Mouse (Mus musculus) megakaryocyte, adult 5-6 weeks (primary cell): ENCODE measurements around the gene F7. TPM values are rescaled to one million over a fixed set of nuclear protein-coding genes. Genes with fewer than 3 reads are reported as not detected.

ENCODE experiments used
- ATAC-seq: 2 replicates; pipeline ENCODE4 v1.8.0; 2016; ENCODE audit warnings: mild to moderate bottlenecking, inconsistent platforms; ENCODE audit not compliant: poor library complexity, severe bottlenecking
- total RNA-seq, 2 experiments: library from RNA; stranded (forward) in 1 of 2; stranded (reverse) in 1 of 2; fragments of 153-499, 151-499 nt in 1 of 2; fragments of 221-1000, 200-1000 nt in 1 of 2; gene quantifications; 2 replicates each; pipeline versions ENCODE4 v1.2.3 to v1.2.4; 2015 to 2017

The F7 gene
- total RNA-seq (2015) (0.27 and 0.56 TPM in 2 replicates), total RNA-seq (2017) (1.3 TPM in 1 of 2 replicates, not detected in the other)

DNA sequence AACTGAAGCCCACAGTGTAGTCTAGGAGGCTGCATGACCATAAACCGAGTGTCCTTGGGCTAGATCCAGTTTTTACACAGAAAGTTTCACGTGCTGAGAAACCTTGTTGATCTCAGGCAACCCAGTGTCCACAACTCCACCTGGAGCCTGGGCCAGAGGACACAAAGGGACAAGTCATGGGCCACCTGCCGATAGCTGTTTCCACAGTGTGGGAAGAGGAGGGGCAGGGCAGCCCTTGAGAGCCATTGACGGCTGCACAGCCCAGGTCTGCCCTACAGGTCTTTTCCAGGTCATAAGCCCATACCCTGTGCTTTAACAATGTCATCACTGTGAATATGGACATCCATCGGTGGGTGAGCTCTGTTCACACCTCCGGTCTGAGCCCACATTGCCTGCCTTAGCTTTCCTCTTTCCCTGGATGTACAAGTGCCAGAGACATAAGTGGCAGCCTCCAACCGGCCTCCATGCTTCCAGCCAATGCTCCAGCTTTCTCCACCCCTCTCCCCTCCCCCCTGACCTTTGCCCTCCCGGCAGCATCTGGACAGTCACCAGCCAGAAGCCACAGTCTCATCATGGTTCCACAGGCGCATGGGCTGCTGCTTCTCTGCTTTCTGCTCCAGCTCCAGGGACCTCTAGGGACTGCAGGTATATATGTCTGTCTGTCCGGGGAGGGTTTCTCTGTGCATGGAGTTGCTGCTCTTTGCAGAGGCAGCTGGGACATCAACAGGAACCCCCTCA lies at the start of gene F7:
Gene F7 (plus strand): TSS at position 548 of the 738 bp plus-strand sequence.
- no peak for ATAC-seq

DNA sequence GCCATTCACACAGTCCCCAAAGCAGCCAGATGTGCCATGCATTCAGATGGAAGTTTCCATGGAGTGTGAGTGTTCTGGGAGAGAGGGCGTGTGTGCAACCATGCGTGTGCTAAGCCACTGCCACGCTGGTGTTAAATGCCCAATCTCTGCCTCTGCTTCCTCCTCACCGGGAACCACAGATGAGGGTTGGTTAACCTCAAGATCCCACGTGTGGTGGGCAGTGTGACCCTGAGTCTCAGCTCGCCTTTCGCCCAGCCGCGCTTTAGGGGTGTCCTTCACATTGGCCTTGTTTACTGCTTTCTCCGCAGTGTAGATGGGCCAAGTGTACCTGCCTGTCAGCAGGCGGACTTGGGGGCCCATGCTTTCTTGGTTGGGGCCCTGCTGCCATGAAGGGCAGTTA lies 49.5 kb upstream of the F7 start:
- ATAC-seq: peak; percentile 30; the same call in 1 of the 2 replicates

DNA sequence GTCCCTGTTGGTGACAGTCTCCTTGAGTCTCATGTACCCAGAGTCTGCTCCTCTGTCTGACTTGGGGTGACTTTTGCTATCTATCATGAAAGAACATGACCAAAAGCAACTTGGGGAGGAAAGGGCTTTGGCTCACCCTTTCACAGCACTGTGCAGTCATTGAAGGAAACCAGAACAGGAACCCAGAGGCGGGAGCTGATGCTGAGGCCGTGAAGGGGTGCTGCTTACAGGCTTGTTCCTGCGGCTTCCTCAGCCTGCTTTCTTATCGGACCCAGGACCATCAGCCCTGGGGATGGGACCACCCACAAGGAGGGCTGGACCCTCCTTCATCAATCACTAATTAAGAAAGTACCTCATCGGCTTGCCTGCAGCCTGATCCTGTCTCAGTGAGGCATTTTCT lies 49.1 kb upstream of the F7 start:
- ATAC-seq: peak; percentile 30; the same call in 1 of the 2 replicates

DNA sequence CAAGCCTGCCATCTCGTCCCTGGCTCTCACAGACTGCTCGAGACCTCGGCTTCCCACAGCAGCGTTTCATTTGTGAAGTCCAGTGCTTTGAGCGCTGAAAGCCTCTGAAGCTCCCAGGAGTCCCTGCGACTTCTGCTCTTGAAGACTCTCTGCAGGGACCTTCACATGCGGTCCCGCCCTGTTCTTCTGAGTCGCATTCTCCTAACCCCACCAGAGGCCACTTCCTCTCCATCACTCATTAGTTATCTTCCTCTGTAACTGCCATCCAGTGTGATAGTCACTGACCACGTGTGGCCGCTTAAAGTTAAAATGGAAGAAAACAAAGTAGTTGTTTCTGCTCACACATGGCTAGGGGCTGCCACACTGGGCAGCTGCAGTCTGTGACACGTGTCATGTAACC lies 48.5 kb upstream of the F7 start:
- ATAC-seq: peak; percentile 78

DNA sequence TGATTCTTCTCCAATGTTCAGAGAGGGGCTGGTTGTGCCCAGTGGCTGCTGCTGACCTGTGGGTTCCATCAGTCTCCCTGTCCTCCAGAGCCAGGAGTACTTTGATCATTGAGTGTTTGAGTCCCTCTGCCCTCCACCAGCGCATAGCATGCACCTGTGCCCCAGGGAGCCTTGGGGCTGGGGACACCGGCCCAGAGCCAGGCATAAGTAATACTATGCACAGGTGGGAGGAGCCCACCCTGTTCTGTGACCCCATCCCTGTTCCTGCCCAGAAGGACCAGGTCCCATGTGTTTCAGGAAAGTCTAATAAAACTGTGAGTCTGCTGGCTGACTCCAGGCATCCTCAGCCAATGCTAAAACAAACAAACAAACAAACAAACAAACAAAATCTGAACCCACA lies 47.5 kb upstream of the F7 start:
- no peak for ATAC-seq

DNA sequence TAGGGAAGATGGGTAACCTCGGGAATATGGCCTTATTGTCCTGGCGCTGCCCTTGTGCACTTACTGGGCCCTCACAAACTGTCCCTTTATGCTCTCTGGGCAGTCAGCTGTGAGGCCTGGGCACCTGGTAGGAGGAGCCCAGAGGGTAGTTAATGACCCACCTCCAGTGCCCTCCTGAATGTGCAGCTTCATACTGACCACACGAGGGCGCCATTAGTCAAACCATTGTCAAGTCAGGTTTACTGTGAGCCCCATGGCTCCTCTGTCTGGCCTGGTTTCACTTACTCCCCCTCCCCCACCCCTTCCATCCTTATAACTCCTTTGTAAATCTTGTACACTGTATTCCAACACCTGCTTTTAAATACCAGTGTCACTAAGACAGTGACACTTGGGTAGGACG lies 47.1 kb upstream of the F7 start:
- ATAC-seq: peak; percentile 80

DNA sequence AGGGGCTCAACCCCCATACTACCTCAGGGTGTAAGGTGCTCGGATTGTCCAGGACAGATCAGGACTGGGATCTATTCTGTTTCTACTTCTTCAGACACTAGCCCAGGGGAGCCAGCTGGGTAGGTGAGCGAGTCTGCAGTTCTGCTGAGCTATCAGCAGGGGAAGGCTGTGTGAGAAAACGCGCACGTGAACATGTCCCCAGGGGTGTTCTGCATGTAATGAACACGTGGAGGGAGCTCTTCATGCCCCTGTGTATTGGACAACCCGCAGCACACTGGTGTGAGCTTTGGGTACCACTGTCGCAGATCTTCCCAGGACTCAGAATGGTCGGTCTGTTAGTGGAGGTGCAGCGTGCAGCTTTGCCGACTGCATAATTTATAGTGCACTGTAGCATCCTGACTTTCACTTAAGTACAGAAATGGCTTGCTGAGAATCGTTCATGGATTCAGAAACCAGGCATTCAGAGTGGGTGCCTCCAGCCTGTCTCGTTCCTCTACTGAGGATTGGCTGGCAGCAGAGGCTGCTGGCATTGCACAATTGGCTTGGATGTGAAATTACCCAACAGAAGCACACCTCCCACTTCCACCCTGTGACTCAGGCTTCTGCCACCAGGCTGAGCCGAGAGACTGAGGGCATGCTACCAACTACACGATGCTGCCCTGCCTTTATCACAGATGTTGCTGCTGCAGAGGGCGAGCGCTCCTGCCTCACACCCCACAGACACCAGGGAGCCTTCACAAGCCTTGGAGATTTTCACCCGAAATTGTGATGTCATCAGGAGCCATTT lies 42.0 kb upstream of the F7 start:
- ATAC-seq: peak; percentile 99

DNA sequence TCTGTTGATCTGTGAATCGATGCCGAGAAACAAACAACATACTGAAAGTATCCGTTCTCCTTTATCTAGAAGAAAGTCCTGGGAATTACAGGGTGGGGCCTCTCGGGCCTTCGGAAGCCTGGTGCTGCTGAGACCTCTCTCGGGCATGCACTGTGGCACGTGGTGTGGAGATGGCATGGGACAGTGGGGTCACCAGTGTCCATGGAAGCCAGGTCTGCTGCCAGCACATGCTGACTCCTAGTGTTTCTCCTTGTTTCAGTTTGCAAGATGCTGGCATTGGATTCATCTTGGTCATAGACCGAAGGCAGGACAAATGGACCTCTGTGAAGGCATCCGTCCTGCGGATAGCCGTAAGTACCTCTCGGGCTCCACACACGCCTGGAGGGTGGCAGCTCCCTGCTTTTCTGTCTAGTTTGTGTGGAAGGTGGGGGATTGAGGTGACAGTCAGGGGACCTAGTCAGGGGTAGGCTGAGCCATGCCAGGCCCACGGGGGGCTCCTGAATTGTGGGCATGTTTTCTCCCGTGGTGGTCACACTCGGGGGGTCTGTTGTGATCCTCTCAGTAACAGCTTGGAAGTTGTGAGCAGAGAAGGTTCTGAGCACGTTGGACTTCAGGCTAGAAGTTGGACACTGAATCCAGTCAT lies 41.1 kb upstream of the F7 start:
- no peak for ATAC-seq

DNA sequence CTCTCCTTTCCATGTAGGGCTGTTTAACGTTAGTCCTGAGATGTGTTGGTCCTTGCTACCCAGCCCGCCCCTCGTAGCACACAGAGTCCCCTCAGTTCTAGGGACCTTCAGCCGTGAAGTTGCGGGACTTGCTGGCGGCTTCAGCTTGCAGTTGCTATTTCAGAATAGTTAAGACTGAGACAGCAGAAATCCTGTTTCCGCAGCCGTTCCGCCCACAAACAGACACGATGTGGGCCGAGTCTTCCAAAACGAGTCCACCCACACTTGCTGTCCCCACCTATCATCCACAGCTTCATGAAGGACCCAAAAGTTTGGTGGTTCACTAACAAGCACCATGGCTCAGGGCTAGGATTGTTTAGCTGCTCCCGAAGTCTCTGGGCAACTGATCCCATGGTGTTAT lies 40.6 kb upstream of the F7 start:
- no peak for ATAC-seq

DNA sequence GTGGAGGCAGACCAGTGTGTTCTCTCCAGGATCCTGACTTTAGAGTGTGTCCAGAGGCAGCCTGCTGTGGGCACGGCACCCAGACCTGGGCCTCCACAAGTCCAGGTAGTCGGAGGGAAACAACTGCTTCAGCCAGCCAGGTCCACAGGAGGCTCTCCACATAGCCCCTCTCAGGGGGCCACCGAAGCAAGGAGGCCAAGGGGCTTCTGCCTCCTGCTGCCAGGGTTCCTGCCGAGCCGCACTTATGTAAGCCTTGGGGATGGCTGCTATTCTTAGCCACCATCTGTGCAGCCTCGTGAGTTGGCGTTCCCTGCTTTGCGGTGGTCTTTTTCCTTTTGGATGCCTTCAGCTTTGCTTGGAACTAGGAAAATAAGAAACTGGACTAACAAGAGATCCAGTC lies 38.3 kb upstream of the F7 start:
- ATAC-seq: no peak

DNA sequence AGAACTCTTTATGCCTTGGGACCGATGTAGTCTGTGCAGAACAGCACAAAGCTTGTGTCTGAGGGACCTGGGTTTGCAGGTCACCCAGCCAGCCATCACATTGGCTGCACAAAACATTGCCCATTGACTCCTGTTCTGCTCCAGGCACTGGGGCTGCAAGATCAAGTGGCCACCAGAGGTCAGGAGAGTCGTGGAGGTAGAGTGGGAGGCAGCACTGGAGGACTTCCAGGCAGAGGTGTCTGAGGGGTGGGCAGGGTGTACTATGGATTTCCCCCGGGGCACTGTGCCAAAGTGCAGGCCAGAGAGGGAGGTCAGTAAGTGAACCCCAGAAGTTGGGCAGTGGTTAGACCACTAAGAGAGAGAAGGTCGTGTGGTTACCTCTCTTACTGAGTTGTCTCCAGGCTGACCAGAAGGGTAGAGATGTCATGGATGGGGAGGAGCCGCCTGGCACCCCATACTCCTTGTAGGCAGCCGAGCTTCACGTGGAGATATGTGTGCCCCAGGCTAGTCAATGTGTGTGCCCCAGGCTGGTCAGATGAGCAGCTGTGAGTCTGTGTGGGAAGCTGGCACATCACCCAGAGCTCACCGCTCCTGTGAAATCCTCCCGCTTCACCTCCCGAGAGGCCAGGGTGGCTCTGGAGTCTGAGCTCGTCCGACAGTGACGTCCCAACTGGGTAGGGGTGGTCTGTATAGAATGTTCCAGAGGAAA lies 37.0 kb upstream of the F7 start:
- ATAC-seq: no peak

DNA sequence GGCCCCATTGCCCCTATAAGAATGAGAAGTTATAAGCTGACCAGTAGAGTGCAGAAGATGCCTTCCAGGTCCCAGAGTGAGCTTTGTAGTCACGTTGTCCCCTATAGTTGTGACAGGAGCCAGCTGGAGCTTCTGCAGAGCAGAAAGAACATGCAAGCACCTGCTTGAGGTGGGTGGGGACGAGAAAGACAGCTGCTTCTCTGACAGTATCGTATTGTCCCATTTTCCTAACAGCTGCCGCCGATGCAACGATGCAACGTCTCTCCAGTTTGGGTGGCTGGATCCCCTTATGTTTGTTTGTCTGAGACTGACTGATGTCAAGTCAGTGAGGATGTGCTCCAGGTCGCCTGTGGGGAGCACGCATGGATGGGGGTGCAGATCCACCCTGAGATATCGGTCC lies 34.4 kb upstream of the F7 start:
- ATAC-seq: no peak

DNA sequence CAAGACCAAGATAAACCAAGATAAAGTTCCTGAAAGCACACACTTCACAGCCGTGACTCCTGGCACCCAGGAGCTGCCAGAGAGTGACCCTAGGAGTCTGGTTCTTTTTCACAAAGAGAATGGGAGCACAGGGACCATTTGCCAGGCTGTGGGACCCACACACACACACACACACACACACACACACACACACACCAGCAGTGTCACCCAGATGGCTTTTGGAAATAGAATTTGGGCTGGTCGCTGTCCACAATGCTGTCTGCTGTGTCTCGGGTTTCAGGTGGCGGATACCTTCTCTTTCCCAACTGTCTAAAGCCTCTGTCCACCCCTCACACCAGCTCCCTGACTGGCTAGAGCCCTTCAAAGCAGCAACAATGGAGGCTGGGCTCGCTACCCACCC lies 31.4 kb upstream of the F7 start:
- no peak for ATAC-seq

DNA sequence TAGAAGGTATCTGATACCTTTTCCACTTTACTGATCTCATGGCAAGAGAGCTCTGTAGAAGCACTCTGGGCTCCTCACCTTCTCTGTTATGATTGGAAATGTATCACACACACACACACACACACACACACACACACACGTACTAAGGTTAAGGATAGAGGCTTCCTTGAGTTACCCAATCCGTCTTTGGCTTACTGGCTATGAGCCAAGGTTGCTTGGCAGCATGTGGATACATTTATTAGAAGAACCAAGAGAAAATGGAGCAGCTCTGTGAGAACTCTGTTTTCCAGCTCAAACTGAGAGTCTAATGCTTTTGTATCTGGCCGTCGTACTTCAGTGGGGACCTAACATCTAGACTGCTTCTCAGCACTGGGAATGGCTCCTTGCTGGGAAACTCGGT lies 30.4 kb upstream of the F7 start:
- ATAC-seq: no peak

DNA sequence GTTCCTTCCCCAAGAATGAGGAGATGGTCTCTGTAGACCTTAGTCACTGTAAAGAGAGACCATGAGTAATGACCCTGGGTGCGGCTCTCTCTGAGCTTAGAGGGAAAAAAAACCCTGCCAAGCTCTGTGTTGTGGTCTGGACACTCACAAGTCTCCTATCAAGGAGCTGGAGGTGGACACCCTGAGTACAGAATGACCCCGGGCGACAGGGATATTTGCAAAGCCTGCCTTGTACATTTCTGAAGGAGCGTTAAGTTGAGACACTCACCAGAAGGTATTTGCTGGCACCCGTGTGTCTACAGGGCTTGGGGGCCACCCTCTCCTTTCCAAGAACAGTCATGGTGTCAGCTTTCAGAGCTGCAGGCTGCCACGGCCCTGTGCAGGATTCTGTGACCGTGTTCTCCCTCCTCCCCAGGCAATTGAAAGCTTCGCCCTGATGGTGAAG lies 29.0 kb upstream of the F7 start:
- no peak for ATAC-seq

DNA sequence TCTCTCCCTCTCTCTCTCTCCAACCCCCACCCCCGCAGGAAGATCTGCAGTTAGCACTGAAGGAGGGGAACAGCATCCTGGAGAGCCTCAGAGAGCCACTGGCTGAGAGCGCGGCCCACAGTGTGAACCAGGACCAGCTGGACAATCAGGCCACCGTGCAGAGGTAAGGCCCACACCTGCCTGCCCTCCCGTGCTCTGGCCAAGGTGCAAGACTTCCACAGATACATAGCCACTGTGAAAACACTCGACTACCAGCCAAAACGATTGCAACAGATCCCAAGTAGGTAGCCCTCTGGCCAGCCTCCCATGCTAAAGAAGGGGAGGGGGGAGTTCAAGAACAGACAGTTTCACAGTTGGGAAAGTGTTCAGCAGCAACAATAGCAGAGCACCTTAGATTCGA lies 27.5 kb upstream of the F7 start:
- ATAC-seq: no peak

DNA sequence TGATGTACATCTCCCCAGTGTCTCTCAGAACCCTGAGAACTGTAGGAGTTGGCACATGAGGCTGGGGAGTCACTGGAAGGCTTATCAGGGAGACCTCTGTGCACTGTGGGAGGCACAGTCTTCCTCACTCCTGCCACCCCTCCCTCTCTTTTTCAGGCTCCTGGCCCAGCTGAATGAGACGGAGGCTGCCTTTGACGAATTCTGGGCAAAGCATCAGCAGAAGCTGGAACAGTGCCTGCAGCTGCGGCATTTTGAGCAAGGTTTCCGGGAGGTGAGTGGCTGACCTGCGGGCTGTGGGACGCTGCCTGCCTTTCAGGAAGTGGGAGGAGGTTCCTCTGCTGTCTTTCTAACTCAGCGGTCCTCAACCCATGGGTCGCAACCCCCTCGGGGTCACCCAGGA lies 26.0 kb upstream of the F7 start:
- no peak for ATAC-seq

DNA sequence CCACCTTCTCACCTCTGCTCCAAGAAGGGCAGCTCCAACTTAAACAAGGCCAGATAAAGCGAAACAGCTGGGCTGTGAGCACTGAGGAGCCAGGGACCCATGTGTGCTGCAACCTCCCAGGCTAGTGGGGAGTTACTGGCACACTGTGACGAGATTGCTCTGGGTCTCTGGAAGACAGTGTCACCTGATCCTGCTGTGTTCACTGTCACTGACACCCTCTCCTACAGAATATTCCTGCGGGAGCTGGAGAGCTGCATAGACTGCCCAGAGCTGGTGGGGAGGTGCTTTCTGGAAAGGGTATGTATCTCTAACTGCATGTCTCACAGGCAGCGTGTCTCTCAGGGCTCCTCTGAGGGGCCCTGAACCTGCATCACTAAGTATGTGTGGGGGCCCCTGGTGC lies 18.4 kb upstream of the F7 start:
- ATAC-seq: no peak

DNA sequence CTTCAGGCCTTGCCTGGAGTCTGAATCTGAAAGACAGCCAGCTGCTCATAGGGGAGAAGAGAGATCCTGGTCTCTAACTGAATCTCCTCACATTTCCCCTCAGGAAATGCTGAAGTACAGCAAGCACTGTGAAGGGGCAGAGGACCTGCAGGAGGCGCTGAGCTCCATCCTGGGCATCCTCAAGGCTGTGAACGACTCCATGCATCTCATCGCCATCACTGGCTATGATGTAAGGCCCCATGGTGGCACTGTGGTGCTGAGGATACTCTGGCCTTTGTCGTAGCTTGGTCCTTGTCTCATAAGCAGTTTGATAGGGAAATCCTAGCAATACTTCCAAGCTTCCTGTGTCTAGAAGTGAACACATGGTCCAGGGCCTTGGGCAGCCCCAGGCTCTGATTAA lies 15.5 kb upstream of the F7 start:
- peak; percentile 92 for ATAC-seq

DNA sequence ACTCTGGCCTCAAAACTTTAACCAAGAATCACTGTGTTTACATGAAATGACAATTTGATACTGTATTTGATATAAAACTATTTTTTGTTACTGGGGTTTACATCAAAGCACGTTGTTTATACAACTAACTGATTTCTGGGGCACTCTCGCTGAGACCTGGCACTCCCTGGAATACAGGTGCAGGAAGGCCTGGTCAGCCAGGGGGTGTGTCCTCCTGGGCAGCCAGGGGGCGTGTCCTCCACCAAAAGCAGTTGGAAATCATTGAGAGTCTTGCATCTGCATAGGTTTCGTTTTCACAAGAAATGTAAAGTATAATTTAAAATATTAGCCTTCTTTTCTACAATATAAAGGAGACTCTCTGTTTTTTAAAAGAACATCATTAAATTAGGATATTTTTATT lies 6.3 kb upstream of the F7 start:
- ATAC-seq: no peak

DNA sequence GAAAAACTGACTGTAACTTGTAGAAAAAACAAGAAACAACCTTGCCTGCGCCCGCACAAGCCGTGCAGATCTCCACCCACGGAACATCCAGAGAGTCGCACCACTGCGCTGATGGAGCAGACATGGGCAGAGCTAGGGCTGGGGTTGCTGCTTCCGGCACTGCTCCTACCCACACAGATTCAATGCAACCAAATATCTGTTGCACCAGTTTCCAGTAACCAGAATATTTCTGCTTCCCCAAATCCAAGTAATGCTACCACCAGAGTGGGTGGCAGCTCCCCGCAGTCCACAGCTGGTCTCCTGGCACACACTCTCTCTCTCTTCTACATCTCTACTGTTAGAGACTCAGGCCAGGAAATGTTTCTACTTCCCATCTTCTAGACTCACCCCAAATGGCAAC lies 4.0 kb upstream of the F7 start:
- peak; percentile 85 for ATAC-seq
